Mouse (Mus musculus) bone marrow, adult 2 months (tissue): ENCODE data around the gene Tdrd3.

Experiments
- CTCF ChIP-seq: fragments of 200-500 bp; IDR thresholded peaks from 2 replicates; pipeline ENCODE4 v1.5.1; 2011; ENCODE audit warnings: low read length, control low read depth; ENCODE audit not compliant: control insufficient read depth, insufficient read depth
- POLR2A ChIP-seq: fragments of 200-500 bp; IDR thresholded peaks from 2 replicates; pipeline ENCODE4 v1.6.1; 2011; ENCODE audit warnings: low read depth, mild to moderate bottlenecking, control low read depth, low read length, borderline replicate concordance; ENCODE audit not compliant: control insufficient read depth

DNA sequence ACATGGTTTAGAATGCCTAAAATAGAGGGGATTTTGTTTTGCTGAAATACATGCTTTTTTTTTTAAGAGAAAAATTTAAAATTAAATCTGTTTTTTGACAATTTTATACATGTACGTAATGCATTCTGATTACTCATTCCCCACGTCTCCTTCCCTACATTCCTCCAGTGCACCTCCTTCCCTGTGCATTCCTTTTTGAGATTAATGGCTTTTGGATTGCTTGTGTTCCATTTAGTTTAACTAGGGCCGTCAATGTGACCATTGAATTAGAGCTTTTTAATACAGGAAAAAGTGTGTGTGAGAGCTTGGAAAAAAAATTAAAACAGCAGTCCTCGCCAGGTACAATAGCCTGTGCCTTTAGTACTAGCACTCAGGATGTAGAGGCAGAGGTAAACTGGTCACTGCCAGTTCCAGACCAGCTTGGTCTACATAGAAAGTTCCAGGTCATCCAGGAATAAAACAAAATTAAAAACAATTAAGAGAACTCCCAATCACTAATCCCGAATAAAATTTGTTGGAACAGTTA, 17.0 kb downstream of the Tdrd3 start:
- TF ChIP-seq POLR2A (no peak), CTCF (no peak)
